Mouse (Mus musculus): ENCODE measurements around the gene Polr3gl. TPM values are rescaled to one million over a fixed set of nuclear protein-coding genes. Genes with fewer than 3 reads are reported as not detected.

Polr3gl gene
- total and polyA plus RNA-seq, 2 experiments from 2014 or later, result 10.3 to 37.1 TPM

GRCm38 (mm10) chr3:96576005-96576658, 17.8 kb downstream of the Polr3gl start:
- H3K4me1 ChIP-seq (ENCODE audit: control insufficient read depth, insufficient read depth), result peaks cover 75% of the 10 kb centered on the region
- H3K4me3 ChIP-seq (ENCODE audit: low read depth, low read length), result peak overlapping the region; percentile 6
- H3K9ac ChIP-seq (replicated peaks; ENCODE audit: low read depth, low read length), result peak overlapping the region; percentile 44
- H3K9me3 ChIP-seq (replicated peaks; ENCODE audit: control insufficient read depth, low read length), result no peaks in the 10 kb centered on the region
- WGBS, result 20% methylated on average over 14 of the region's 14 CpGs
- TF ChIP-seq EP300 (IDR thresholded peaks at IDR 0.05; ENCODE audit: low read depth) (peak; percentile 1; the same call in 1 of the 2 replicates), CTCF (IDR thresholded peaks at IDR 0.05; ENCODE audit: low read depth) (no peak)
- peak overlapping the region; percentile 99 for H3K27ac ChIP-seq (ENCODE audit: low read depth)
- DNase-seq (ENCODE audit: low spot score) (peak; percentile 88), ATAC-seq (ENCODE audit: insufficient read depth, low read depth) (peak; percentile 34)
- no peaks in the 10 kb centered on the region for H3K36me3 ChIP-seq (replicated peaks; ENCODE audit: control insufficient read depth, insufficient read depth, low read length)
- peak overlapping the region; percentile 40 for H3K4me2 ChIP-seq (ENCODE audit: low read depth, low read length)
- no peaks in the 10 kb centered on the region for H3K27me3 ChIP-seq (ENCODE audit: control insufficient read depth, insufficient read depth, low read length)

- DNase-seq (ENCODE audit: low spot score) (peak; percentile 36), ATAC-seq (ENCODE audit: insufficient read depth, low read depth) (peak; percentile 9; the same call in 1 of the 2 replicates)
- Histone ChIP-seq H3K4me3 (ENCODE audit: low read depth, low read length) (no peak overlapping the region), H3K9ac (replicated peaks; ENCODE audit: low read depth, low read length) (peak overlapping the region; percentile 44), H3K9me3 (replicated peaks; ENCODE audit: control insufficient read depth, low read length) (no peaks in the 10 kb centered on the region), H3K27ac (ENCODE audit: low read depth) (peak overlapping the region; percentile 99), H3K27me3 (ENCODE audit: control insufficient read depth, insufficient read depth, low read length) (no peaks in the 10 kb centered on the region), H3K4me1 (ENCODE audit: control insufficient read depth, insufficient read depth) (peaks cover 80% of the 10 kb centered on the region), H3K36me3 (replicated peaks; ENCODE audit: control insufficient read depth, insufficient read depth, low read length) (no peaks in the 10 kb centered on the region), H3K4me2 (ENCODE audit: low read depth, low read length) (peak overlapping the region; percentile 40)
- peak; percentile 95 for TF ChIP-seq EP300 (IDR thresholded peaks at IDR 0.05; ENCODE audit: low read depth)
- no peak for TF ChIP-seq CTCF (IDR thresholded peaks at IDR 0.05; ENCODE audit: low read depth)
- 60% methylated on average over 8 of the region's 8 CpGs for WGBS
These were observed 18.6 kb downstream of the Polr3gl start for GRCm38 (mm10) chr3:96575272-96575984.

GRCm38 (mm10) chr3:96573611-96574511, 20.1 kb downstream of the Polr3gl start:
- Histone ChIP-seq H3K4me2 (ENCODE audit: low read depth, low read length) (peak overlapping the region; percentile 16; the same call in 1 of the 2 replicates), H3K9me3 (replicated peaks; ENCODE audit: control insufficient read depth, low read length) (no peaks in the 10 kb centered on the region), H3K4me1 (ENCODE audit: control insufficient read depth, insufficient read depth) (peaks cover 84% of the 10 kb centered on the region), H3K9ac (replicated peaks; ENCODE audit: low read depth, low read length) (no peak overlapping the region), H3K36me3 (replicated peaks; ENCODE audit: control insufficient read depth, insufficient read depth, low read length) (no peaks in the 10 kb centered on the region), H3K27me3 (ENCODE audit: control insufficient read depth, insufficient read depth, low read length) (no peaks in the 10 kb centered on the region), H3K4me3 (ENCODE audit: low read depth, low read length) (no peak overlapping the region), H3K27ac (ENCODE audit: low read depth) (peak overlapping the region; percentile 99)
- 32% methylated on average over 18 of the region's 19 CpGs for WGBS
- peak; percentile 81; the same call in 1 of the 2 replicates for TF ChIP-seq EP300 (IDR thresholded peaks at IDR 0.05; ENCODE audit: low read depth)
- no peak for TF ChIP-seq CTCF (IDR thresholded peaks at IDR 0.05; ENCODE audit: low read depth)
- ATAC-seq (ENCODE audit: insufficient read depth, low read depth), result no peak
- peak; percentile 74 for DNase-seq (ENCODE audit: low spot score)

DNA sequence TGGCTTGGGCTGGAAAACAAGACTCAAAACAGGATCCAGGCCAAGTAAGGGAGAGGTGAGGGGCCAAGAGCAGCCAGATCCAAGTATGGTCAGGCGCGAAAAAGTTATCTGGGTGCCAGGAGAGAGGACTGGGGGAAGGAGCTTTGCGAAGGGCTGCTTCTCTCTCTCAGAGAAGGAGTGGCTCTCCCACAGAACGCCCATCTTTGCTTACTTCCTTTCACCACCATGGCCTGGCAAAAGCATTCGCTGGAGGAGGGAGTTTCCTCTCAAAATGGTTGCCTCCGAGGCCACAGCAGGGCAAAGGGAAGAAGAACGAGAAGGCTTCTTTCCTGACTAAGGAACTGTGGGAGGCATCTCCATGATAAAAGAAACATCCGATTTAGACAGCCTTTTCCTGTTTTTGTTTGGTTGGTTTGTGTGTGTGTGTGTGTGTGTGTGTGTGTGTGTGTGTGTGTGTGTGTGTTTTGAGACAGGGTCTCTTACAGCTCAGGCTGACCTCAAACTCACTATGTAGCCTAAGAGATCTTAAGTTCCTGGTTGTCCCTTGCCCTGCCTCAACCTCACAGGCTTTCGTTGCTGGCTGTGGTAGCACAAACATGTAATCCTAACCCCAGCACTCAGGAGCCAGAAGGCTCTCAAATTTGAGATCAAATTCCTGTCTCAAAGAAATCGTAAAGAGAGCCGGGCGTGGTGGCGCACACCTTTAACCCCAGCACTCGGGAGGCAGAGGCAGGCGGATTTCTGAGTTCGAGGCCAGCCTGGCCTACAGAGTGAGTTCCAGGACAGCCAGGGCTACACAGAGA, 21.9 kb downstream of the Polr3gl start:
- no peak overlapping the region for H3K4me3 ChIP-seq (ENCODE audit: low read depth, low read length)
- H3K4me2 ChIP-seq (ENCODE audit: low read depth, low read length), result peak overlapping the region; percentile 1; the same call in 1 of the 2 replicates
- peak overlapping the region; percentile 74 for H3K27ac ChIP-seq (ENCODE audit: low read depth)
- no peaks in the 10 kb centered on the region for H3K9me3 ChIP-seq (replicated peaks; ENCODE audit: control insufficient read depth, low read length)
- TF ChIP-seq EP300 (IDR thresholded peaks at IDR 0.05; ENCODE audit: low read depth) (peak; percentile 97), CTCF (IDR thresholded peaks at IDR 0.05; ENCODE audit: low read depth) (no peak)
- 47% methylated on average over 15 of the region's 16 CpGs for WGBS
- H3K27me3 ChIP-seq (ENCODE audit: control insufficient read depth, insufficient read depth, low read length), result no peaks in the 10 kb centered on the region
- H3K36me3 ChIP-seq (replicated peaks; ENCODE audit: control insufficient read depth, insufficient read depth, low read length), result no peaks in the 10 kb centered on the region
- no peak overlapping the region; the same call in 1 of the 2 replicates for H3K9ac ChIP-seq (replicated peaks; ENCODE audit: low read depth, low read length)
- H3K4me1 ChIP-seq (ENCODE audit: control insufficient read depth, insufficient read depth), result peaks cover 73% of the 10 kb centered on the region
- DNase-seq (ENCODE audit: low spot score) (peak; percentile 86), ATAC-seq (ENCODE audit: insufficient read depth, low read depth) (peak; percentile 31)
